Mouse (Mus musculus) activated CD4-positive, CD25-positive, alpha-beta regulatory T cell (primary cell): ENCODE data around the gene Orai1. TPM values are rescaled to one million over a fixed set of nuclear protein-coding genes. Genes with fewer than 3 reads are reported as not detected.

ENCODE experiments used
- polyA plus RNA-seq, 2 experiments: library from polyadenylated mRNA; unstranded; fragments of 100-300 nt; shearing (Covaris generic); gene quantifications; one replicate each; pipeline ENCODE4 v1.2.1; 2017

Orai1 gene
- polyA plus RNA-seq: 100 to 1,000 TPM; 127 to 131 TPM

DNA sequence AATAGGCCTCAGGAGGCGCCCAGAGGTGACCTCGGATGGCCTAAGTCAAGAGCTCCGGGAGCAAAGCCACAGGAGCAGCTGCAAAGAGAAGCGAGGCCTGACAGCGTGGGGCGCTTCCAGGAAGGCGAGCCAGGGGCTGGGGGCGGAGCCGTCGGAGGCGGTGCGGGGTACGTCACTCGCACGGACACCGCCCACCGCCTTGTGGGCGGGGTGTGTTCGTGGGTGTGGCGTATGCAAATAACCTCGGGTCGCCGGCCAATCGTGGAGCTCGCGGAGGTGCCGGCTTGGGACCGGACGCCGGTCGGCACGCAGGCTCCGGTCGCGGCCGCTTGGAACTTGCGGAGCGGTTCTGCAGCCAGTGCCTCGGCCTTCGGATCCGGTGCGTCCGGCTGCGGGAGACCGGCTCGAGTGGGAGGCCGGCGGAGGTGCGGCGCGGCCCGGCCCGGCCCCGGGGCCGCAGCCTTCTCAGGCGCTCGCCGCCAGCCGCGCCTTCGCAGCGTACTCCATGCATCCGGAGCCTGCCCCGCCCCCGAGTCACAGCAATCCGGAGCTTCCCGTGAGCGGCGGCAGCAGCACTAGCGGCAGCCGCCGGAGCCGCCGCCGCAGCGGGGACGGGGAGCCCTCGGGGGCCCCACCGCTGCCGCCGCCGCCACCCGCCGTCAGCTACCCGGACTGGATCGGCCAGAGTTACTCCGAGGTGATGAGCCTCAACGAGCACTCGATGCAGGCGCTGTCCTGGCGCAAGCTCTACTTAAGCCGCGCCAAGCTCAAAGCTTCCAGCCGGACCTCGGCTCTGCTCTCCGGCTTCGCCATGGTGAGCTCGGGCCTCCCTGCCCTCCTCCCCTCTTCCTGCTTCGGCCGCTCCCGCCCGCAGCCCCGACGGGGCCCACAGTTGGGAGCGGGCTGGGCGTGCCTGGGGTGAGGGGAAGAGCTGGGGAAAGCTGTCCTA, at the start of gene Orai1:
Gene Orai1 (plus strand): TSS at position 322 of the 949 bp plus-strand sequence.

DNA sequence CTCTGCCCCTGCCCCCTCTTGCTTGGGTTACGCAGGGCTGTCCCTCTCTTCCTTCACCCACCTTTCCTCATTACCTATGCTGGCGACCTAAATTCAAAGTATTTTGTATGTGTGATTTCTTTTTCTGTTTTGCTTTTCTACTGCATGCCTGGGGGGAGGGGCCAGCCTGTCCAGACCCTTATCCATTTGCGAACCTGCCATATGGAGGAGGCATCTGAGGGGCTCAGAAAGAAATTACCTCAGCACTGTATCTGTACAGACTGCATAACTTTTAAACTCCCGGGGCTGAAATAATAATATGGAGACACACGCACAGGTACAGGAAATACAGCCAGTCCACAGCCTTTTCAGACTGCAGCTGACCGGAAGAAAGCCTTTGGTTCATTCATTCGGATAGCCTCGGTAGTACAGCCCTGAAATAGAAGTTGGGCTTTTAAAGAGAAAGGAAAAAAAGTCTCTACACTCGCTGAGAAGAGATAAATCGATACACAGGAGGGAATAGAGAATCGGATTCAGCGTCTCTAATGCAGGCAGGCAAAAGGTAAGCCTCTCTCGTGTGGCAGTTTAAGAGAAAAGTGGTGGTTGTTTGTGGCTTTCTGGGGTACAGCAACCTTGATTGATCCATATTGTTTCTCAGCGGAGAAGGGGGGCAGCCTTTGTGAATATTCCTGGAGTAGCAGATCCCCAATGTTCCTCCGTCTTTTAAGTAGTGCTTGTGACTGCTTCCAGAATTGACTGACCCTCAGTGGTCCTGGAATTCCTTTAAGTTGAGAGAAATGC, 25.1 kb upstream of the Orai1 start, which contains the start of gene Kdm2b:
Gene Kdm2b (minus strand): TSS at position 273 of the 780 bp plus-strand sequence.

DNA sequence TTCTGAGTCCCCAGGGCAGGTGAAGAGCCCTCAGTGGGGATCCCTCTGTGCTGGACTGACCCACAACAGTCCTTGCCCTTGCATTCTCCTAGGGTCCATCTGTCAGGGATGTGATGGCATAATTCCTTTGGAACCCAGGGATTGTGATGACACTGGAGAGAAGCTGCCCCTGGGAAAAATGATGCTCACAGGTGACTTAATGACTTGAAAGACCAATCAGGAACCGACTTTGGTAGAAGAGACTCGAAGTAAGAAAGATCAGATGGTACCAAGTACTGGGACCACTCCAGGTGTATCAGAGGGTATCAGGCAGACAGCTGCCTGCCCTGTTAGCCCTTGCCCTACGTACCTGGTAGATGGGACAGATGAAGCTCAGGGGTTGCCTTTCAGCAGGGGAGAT, 32.0 kb downstream of the Orai1 start, which contains the start of gene Morn3:
Gene Morn3 (minus strand): TSS at position 101 of the 400 bp plus-strand sequence.

DNA sequence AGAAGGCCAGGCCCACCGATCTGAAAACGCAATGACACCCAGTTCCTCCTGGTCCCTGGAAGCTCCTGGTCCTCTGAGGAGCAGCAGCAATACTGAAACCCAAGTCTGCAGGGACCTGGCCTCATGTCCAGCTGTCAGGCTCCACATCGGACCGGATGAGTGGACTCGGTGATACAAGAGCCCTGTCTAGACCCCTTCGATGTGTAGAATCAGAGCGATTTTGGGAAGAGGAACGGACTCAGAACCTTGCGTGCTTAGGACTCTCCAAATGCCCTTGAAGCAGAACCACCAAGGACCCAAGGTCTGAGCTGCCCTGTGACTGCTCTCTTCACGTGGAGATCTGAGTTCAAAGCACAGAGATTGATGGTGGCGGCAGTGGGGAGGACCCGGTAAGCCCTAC, 53.2 kb downstream of the Orai1 start, which contains the start of gene Tmem120b:
Gene Tmem120b (plus strand): TSS at position 301 of the 400 bp plus-strand sequence.

Other genes with a start within 250 kb of the Orai1 start
- gene Camkk2, start 235.7 kb upstream of the Orai1 start, polyA plus RNA-seq: 10 to 100 TPM; 15.1 to 17.5 TPM
- 100 to 1,000 TPM; 182 to 227 TPM for gene Anapc5, start 193.7 kb upstream of the Orai1 start, polyA plus RNA-seq
- 10 to 100 TPM; 36.5 to 37.2 TPM for gene Rnf34, start 165.0 kb upstream of the Orai1 start, polyA plus RNA-seq
- gene Kdm2b, start 25.3 kb upstream of the Orai1 start, polyA plus RNA-seq: 10 to 100 TPM; 22.6 to 34.1 TPM
- gene Morn3, start 31.9 kb downstream of the Orai1 start, polyA plus RNA-seq: 1 to 10 TPM in 1 of 2 experiments, under 1 TPM in 1; 0.80 to 2.4 TPM
- gene Tmem120b, start 53.3 kb downstream of the Orai1 start, polyA plus RNA-seq: 1 to 10 TPM; 5.1 to 6.8 TPM
- gene Rhof, start 117.6 kb downstream of the Orai1 start, polyA plus RNA-seq: 100 to 1,000 TPM; 118 to 208 TPM
- 1 to 10 TPM; 5.2 to 7.6 TPM for gene Setd1b, start 127.1 kb downstream of the Orai1 start, polyA plus RNA-seq
- 10 to 100 TPM; 53.2 to 73.4 TPM for gene Psmd9, start 154.3 kb downstream of the Orai1 start, polyA plus RNA-seq
- gene Hpd, start 167.7 kb downstream of the Orai1 start, polyA plus RNA-seq: not detected
- 1 to 10 TPM in 1 of 2 experiments, under 1 TPM in 1; 0.95 to 1.0 TPM for gene Wdr66, start 237.0 kb downstream of the Orai1 start, polyA plus RNA-seq